Mouse (Mus musculus) mammary gland, adult 2 months (tissue): ENCODE data around the gene Foxj1. TPM values are rescaled to one million over a fixed set of nuclear protein-coding genes. Genes with fewer than 3 reads are reported as not detected.

Experiments used
- polyA plus RNA-seq: library from polyadenylated mRNA; depleted of rRNA; stranded (reverse); fragments of >200 nt; gene quantifications from 2 replicates; pipeline ENCODE4 v1.2.3, GENCODE M21; 2012; ENCODE audit warnings: low replicate concordance; rRNA removed

Gene Foxj1
- 1.7 and 4.5 TPM in 2 replicates for polyA plus RNA-seq

GRCm38 (mm10) chr11:116335244-116336036, at the start of gene Foxj1:
Foxj1 (minus strand) TSS chr11:116335399.

GRCm38 (mm10) chr11:116307019-116307725, 28.0 kb downstream of the Foxj1 start, which contains the start of gene Exoc7:
Exoc7 (minus strand) TSS chr11:116307233.

GRCm38 (mm10) chr11:116280751-116281663, 54.2 kb downstream of the Foxj1 start, which contains the start of gene Galr2:
Galr2 (plus strand) TSS chr11:116280939.

Other genes starting within 250 kb of the Foxj1 start
- 291 and 325 TPM in 2 replicates for gene Wbp2, start 248.4 kb downstream of the Foxj1 start, polyA plus RNA-seq
- gene Trim47, start 208.2 kb downstream of the Foxj1 start, polyA plus RNA-seq, result 42.5 and 95.6 TPM in 2 replicates
- 20.6 and 27.9 TPM in 2 replicates for gene Trim65, start 204.3 kb downstream of the Foxj1 start, polyA plus RNA-seq
- gene Mrpl38, start 196.5 kb downstream of the Foxj1 start, polyA plus RNA-seq, result 44.1 and 64.5 TPM in 2 replicates
- 22.1 and 23.9 TPM in 2 replicates for gene Fbf1, start 167.2 kb downstream of the Foxj1 start, polyA plus RNA-seq
- gene Ten1, start 136.5 kb downstream of the Foxj1 start, polyA plus RNA-seq, result 22.2 and 23.8 TPM in 2 replicates
- gene Acox1, start 136.4 kb downstream of the Foxj1 start, polyA plus RNA-seq, result 109 and 191 TPM in 2 replicates
- gene Evpl, start 97.3 kb downstream of the Foxj1 start, polyA plus RNA-seq, result 2.1 and 2.3 TPM in 2 replicates
- gene Srp68, start 61.2 kb downstream of the Foxj1 start, polyA plus RNA-seq, result 30.3 and 47.4 TPM in 2 replicates
- 0.06 and 0.19 TPM in 2 replicates for gene Galr2, start 54.5 kb downstream of the Foxj1 start, polyA plus RNA-seq
- gene Exoc7, start 28.2 kb downstream of the Foxj1 start, polyA plus RNA-seq, result 27.4 and 47.5 TPM in 2 replicates
- 7.3 TPM in 2 replicates for gene Rnf157, start 77.6 kb upstream of the Foxj1 start, polyA plus RNA-seq
- gene Ubald2, start 98.7 kb upstream of the Foxj1 start, polyA plus RNA-seq, result 98.8 and 178 TPM in 2 replicates
- 0.27 and 0.59 TPM in 2 replicates for gene Qrich2, start 130.8 kb upstream of the Foxj1 start, polyA plus RNA-seq
- gene Prpsap1, start 158.8 kb upstream of the Foxj1 start, polyA plus RNA-seq, result 72.4 and 102 TPM in 2 replicates
- gene Sphk1, start 195.5 kb upstream of the Foxj1 start, polyA plus RNA-seq, result 7.0 and 7.6 TPM in 2 replicates
- gene Ube2o, start 246.0 kb upstream of the Foxj1 start, polyA plus RNA-seq, result 20.3 and 21.6 TPM in 2 replicates